Mouse (Mus musculus) kidney, postnatal 0 days (tissue): ENCODE results near the gene Med24. TPM values are rescaled to one million over a fixed set of nuclear protein-coding genes. Genes with fewer than 3 reads are reported as not detected.

Experiments used
- ATAC-seq: fragments of 200-750 bp; cut with Nextera tagmentation; replicated peaks from 2 replicates; pipeline ENCODE4 v1.8.0; 2017; ENCODE audit warnings: low read depth, moderate number of reproducible peaks, moderate TSS enrichment, moderate library complexity; ENCODE audit not compliant: low FRiP score
- DNase-seq: peaks from one replicate; pipeline ENCODE4 v3.0.0-alpha.2; 2016; ENCODE audit warnings: low spot score
- H3K27ac ChIP-seq: fragments of 300-500 bp; sonication (generic); 2 replicates; pipeline ENCODE4 v1.5.1; 2014; ENCODE audit warnings: mild to moderate bottlenecking
- H3K27me3 ChIP-seq: fragments of 300-500 bp; sonication (generic); 2 replicates; pipeline ENCODE4 v1.6.1; 2014; ENCODE audit warnings: low read length, mixed read lengths; ENCODE audit not compliant: insufficient read depth
- H3K36me3 ChIP-seq: fragments of 300-500 bp; sonication (generic); 2 replicates; pipeline ENCODE4 v1.6.1; 2014; ENCODE audit warnings: low read length, mixed read lengths; ENCODE audit not compliant: insufficient read depth
- H3K4me1 ChIP-seq: fragments of 300-500 bp; sonication (generic); replicated peaks from 2 replicates; pipeline ENCODE4 v1.6.1; 2014; ENCODE audit warnings: antibody characterized with exemption, low read length, mixed read lengths; ENCODE audit not compliant: insufficient read depth
- H3K4me2 ChIP-seq: fragments of 300-500 bp; sonication (generic); 2 replicates; pipeline ENCODE4 v1.6.1; 2014; ENCODE audit warnings: mild to moderate bottlenecking, low read length, moderate library complexity, mixed read lengths
- H3K4me3 ChIP-seq: fragments of 300-500 bp; sonication (generic); replicated peaks from 2 replicates; pipeline ENCODE4 v1.5.1; 2014; ENCODE audit warnings: low read depth, low read length
- H3K9ac ChIP-seq: fragments of 300-500 bp; sonication (generic); 2 replicates; pipeline ENCODE4 v1.6.1; 2014; ENCODE audit warnings: low read depth, low read length
- H3K9me3 ChIP-seq: fragments of 300-500 bp; sonication (generic); replicated peaks from 2 replicates; pipeline ENCODE4 v1.6.1; 2016; ENCODE audit warnings: low read length, inconsistent platforms, mixed read lengths
- CTCF ChIP-seq: IDR thresholded peaks from 2 replicates; pipeline ENCODE4 v1.5.1; 2016; ENCODE audit warnings: antibody characterized with exemption, low read depth, mild to moderate bottlenecking, moderate library complexity
- WGBS: fragments of 180-500 bp; shearing (Covaris S2); extraction: QIAGEN DNeasy Blood & Tissue Kit; methylation state at CpG from one replicate; pipeline ENCODE4 v1.1.7; 2014; 5-methylcytosine and 5-hydroxymethylcytosine counted together
- polyA plus RNA-seq: library from polyadenylated mRNA; unstranded; fragments of >200 nt; fragmentation: Nextera tagmentation; extraction: Ambion mirVana; gene quantifications from 2 replicates; pipeline ENCODE4 v1.2.1, GENCODE M21; 2015

Med24 gene
- polyA plus RNA-seq, 1 experiment from 2014 or later, result 38.3 TPM

- Histone ChIP-seq H3K4me1 (peaks cover 52% of the 10 kb centered on the region), H3K36me3 (peaks cover 4% of the 10 kb centered on the region), H3K9me3 (no peaks in the 10 kb centered on the region), H3K9ac (no peak overlapping the region), H3K27me3 (no peaks in the 10 kb centered on the region), H3K4me3 (no peak overlapping the region), H3K27ac (no peak overlapping the region), H3K4me2 (no peak overlapping the region)
- DNase-seq, result no peak
- WGBS, result 91% methylated on average over 26 of the region's 26 CpGs
- no peak for TF ChIP-seq CTCF
- no peak for ATAC-seq
These were observed 41.1 kb upstream of the Med24 start for GRCm38 (mm10) chr11:98770096-98770975.

- H3K36me3 ChIP-seq, result peaks cover 9% of the 10 kb centered on the region
- no peak overlapping the region for H3K4me2 ChIP-seq
- 82% methylated on average over 25 of the region's 25 CpGs for WGBS
- no peaks in the 10 kb centered on the region for H3K9me3 ChIP-seq
- H3K4me3 ChIP-seq, result no peak overlapping the region
- H3K27me3 ChIP-seq, result no peaks in the 10 kb centered on the region
- no peak overlapping the region for H3K9ac ChIP-seq
- peak overlapping the region; percentile 78; the same call in 1 of the 2 replicates for H3K27ac ChIP-seq
- peaks cover 43% of the 10 kb centered on the region for H3K4me1 ChIP-seq
- DNase-seq, result no peak
- ATAC-seq, result no peak
- TF ChIP-seq CTCF, result no peak
These were observed 40.0 kb upstream of the Med24 start for GRCm38 (mm10) chr11:98769007-98769954.

GRCm38 (mm10) chr11:98768127-98769006 is 39.1 kb upstream of the Med24 start:
- Histone ChIP-seq H3K4me2 (peak overlapping the region; percentile 45), H3K4me1 (peaks cover 36% of the 10 kb centered on the region), H3K9ac (peak overlapping the region; percentile 35), H3K27ac (peak overlapping the region; percentile 78), H3K27me3 (no peaks in the 10 kb centered on the region), H3K4me3 (0 out of 2 replicates have a peak overlapping the region, but pooled peaks have one; percentile 5), H3K36me3 (peaks cover 16% of the 10 kb centered on the region), H3K9me3 (no peaks in the 10 kb centered on the region)
- 20% methylated on average over 39 of the region's 39 CpGs for WGBS
- no peak for TF ChIP-seq CTCF
- ATAC-seq, result 0 out of 2 replicates have a peak, but pooled peaks have one; percentile 4
- peak; percentile 67 for DNase-seq

GRCm38 (mm10) chr11:98767713-98768112 is 38.5 kb upstream of the Med24 start:
- no peak for DNase-seq
- TF ChIP-seq CTCF, result no peak
- ATAC-seq, result no peak
- no peaks in the 10 kb centered on the region for H3K9me3 ChIP-seq
- no peak overlapping the region for H3K4me3 ChIP-seq
- no peaks in the 10 kb centered on the region for H3K27me3 ChIP-seq
- H3K9ac ChIP-seq, result no peak overlapping the region
- H3K36me3 ChIP-seq, result peaks cover 20% of the 10 kb centered on the region
- H3K4me1 ChIP-seq, result peaks cover 31% of the 10 kb centered on the region
- peak overlapping the region; percentile 45 for H3K4me2 ChIP-seq
- 13% methylated on average over 4 of the region's 4 CpGs for WGBS
- peak overlapping the region; percentile 78 for H3K27ac ChIP-seq

- Histone ChIP-seq H3K9me3 (no peaks in the 10 kb centered on the region), H3K27me3 (no peaks in the 10 kb centered on the region), H3K4me2 (peak overlapping the region; percentile 45; the same call in 1 of the 2 replicates), H3K9ac (0 out of 2 replicates have a peak overlapping the region, but pooled peaks have one; percentile 28), H3K4me1 (peaks cover 27% of the 10 kb centered on the region), H3K4me3 (no peak overlapping the region), H3K36me3 (peaks cover 20% of the 10 kb centered on the region), H3K27ac (no peak overlapping the region)
- DNase-seq, result peak; percentile 65
- 0 out of 2 replicates have a peak, but pooled peaks have one; percentile 6 for ATAC-seq
- WGBS, result 10% methylated on average over 9 of the region's 9 CpGs
- TF ChIP-seq CTCF, result no peak
These were observed 38.0 kb upstream of the Med24 start for GRCm38 (mm10) chr11:98767276-98767675.
